Mouse (Mus musculus): ENCODE measurements around the gene Igf2bp2.

Igf2bp2 gene

GRCm38 (mm10) chr16:22038554-22038953, 124.5 kb downstream of the Igf2bp2 start:
- DNase-seq (ENCODE audit: low read depth): no peak

- DNase-seq (ENCODE audit: low read depth): no peak
Observed at GRCm38 (mm10) chr16:22027474-22027873, 135.6 kb downstream of the Igf2bp2 start.

GRCm38 (mm10) chr16:22022122-22022521, 141.0 kb downstream of the Igf2bp2 start:
- peak; percentile 58 for DNase-seq (ENCODE audit: low read depth)

GRCm38 (mm10) chr16:22015569-22015968, 147.5 kb downstream of the Igf2bp2 start:
- no peak for DNase-seq (ENCODE audit: low read depth)

GRCm38 (mm10) chr16:22009596-22009995, 153.5 kb downstream of the Igf2bp2 start:
- DNase-seq (ENCODE audit: low read depth): no peak

GRCm38 (mm10) chr16:22009099-22009584, 154.0 kb downstream of the Igf2bp2 start, which contains the start of gene Senp2:
Gene Senp2, plus strand, starts transcription at chr16:22009484.
- DNase-seq (ENCODE audit: low read depth): peak; percentile 100
